Mouse (Mus musculus) layer of hippocampus, adult 9-10 months (tissue): ENCODE results near the gene Lhfpl4.

Experiments
- DNase-seq: peaks from one replicate; pipeline ENCODE4 v3.0.0; 2022; ENCODE audit warnings: low spot score

Lhfpl4 gene

DNA sequence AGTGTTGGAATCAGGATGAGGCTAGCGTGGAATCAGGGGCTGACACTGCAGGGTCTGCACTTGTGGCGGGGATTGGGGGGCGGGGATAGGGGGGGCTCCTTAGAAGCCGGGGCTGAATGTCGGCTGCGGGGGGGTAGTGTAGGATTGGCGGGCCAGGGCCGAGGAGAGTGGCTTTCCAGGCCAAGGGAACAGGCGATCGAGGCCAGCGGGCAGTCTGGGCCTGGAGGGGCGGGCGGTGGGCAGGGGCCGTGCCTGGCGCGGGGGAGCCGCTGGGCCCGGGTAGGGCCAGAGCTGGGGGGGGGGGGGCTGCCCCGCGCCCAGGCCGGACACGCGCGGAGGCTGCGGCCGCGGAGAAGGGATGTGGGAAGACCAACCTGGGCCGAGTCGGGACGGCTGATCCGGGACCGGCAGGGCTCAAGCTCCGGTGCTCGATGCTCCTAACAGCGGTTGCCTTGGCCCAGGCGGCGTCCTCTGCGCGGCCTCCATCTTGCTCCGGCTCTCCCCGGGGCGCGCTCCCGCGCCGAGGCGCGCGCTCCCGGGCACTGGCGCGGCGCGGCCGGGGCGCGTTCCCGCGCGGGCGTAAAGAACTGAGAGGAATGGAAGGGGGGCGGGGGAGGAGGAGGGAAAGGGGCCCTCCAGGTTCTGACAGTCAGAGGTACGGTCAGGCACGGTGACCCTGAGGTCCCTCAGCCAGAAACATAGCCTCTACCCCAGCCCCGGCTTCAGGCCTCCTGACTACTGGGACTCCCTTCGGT lies at the start of gene Lhfpl4:
TSS of gene Lhfpl4 (minus strand) at position 544 of the 755 bp plus-strand sequence.
- DNase-seq, result no peak

DNA sequence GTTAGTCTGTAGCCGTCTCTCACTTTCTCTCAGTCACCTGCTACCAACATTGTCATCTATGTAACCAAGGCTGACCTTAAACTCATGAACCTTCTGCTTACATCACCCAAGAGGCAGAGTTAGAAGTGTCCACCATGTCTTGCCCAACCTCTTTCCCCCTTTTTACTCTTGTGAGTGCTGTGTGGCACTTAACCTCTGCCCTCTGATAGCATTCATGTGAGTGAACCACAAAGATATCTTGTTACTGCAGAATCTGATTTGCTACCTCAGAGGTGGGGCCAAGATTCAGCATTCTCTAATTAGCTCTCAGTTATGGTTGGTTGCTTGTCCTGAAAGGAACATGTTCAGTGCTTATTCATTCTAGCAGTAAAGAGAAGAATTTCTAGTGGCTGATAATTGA lies 47.6 kb upstream of the Lhfpl4 start:
- no peak for DNase-seq

DNA sequence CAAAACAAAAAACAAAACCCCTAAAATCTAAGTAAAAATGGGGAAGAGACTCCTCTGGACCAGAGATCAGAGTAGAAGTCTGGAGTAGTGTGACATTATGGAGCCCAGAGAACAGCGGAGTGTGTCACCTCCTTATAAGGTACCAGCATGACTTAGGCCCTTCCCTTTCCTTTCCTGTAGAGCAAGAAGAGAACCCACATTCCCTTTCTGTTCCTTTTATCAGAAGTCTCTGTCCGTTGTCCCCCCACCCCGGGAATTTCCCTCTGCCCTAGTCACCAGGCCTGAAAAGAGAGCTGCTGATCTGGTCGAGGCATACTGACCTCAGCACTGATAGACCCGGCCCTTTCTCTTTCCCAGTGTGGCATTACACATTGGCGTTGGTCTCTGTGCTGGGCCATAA lies 43.3 kb upstream of the Lhfpl4 start:
- no peak for DNase-seq

- DNase-seq, result peak; percentile 95
Observed at GRCm38 (mm10) chr6:113237542-113238270, 42.5 kb upstream of the Lhfpl4 start, which contains the start of gene Mtmr14. Gene Mtmr14, plus strand, starts transcription at chr6:113237843.

DNA sequence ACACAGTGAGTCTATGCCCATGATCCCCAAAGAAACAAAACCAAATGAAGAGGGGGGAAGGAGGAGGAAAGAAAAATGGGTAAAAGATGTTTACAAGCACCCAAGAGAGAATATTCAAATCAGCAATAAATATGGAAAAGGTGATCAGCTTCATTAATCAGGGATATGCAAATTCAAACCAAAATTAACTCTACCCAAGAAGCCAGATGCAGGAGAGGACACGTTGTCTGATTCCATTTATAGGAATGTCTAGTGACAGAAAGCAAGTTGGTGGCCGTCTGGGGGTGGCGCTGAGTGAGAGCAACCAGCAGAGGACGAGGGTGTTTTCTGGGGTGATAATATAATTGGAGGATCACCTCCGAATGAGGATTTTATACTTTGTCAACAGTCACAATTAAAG lies 40.0 kb upstream of the Lhfpl4 start:
- no peak for DNase-seq

DNA sequence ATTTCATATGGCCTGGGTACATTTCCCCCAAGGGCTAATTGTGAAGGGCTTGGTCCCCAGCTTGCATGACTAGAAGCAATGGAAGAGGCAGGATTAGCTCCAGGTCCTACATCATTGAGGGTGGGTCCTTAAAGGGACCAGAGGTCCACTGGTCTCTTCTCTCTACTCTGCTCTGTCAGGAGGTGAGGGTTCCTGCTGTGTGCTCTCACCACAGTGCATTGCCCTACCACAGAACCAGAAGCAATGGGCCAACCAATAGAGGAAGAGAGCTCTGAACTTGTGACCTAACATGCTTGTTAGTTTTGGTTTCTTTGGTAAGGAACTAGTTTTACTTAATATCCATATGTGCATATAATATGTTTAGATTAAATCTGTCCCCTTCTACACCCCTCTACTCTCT lies 31.5 kb upstream of the Lhfpl4 start:
- no peak for DNase-seq

- no peak for DNase-seq
Observed at GRCm38 (mm10) chr6:113225798-113226197, 30.6 kb upstream of the Lhfpl4 start.

GRCm38 (mm10) chr6:113216280-113216679 lies 21.1 kb upstream of the Lhfpl4 start:
- DNase-seq, result no peak

DNA sequence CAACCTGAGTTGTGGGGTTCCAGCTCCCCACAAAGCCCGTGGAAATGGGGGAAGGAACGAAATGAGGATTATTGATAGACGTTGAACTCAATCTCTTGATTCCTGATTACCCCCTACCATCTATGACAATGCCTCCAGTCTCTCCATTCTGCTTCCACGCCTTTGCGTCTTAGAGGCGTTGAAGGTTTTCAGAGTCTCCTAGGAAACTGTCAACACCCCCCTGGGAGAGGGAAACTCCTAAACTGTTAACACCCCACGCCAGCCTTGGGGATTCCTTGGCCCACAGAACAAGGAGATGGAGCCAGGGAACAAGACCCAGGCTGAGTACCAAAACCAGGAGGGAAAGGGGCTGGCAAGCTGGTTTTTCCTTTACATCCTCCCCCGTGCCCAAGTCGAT lies 410 bp upstream of the Lhfpl4 start:
- DNase-seq, result no peak

GRCm38 (mm10) chr6:113194517-113194840 lies 705 bp downstream of the Lhfpl4 start:
- no peak for DNase-seq

DNA sequence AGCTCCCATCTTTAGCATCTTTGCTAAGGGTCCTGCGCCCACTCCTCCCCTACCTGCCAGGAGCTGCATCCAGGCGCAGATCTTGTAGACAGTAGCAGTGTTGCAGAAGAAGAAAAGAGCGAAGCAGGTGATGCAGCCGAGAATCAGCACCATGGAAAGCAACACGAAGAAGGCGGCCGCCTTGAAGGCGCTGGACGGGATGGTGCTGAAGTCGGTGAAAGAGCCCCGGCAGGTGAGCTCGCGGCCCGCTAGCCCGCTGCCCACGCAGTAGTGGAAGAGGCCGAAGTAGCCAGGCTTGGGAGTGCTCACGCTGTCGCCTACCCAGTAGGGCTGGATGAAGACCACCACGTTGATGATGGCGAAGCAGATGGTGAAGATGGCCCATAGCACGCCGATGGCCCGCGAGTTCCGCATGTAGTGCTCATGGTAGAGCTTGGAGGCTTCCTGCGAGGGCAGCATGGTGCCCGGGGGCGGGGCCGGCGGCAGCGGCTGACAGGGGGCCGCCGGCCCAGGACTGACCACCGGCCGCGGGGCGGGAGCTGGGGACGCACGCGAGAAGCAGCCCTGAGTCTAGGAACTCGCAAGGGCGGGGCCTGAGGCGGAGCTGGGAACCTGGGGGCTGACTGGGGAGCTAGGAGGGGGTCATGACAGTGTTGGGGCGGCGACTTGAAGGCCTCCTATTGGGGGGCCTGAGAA lies 1.3 kb downstream of the Lhfpl4 start:
- no peak for DNase-seq

DNA sequence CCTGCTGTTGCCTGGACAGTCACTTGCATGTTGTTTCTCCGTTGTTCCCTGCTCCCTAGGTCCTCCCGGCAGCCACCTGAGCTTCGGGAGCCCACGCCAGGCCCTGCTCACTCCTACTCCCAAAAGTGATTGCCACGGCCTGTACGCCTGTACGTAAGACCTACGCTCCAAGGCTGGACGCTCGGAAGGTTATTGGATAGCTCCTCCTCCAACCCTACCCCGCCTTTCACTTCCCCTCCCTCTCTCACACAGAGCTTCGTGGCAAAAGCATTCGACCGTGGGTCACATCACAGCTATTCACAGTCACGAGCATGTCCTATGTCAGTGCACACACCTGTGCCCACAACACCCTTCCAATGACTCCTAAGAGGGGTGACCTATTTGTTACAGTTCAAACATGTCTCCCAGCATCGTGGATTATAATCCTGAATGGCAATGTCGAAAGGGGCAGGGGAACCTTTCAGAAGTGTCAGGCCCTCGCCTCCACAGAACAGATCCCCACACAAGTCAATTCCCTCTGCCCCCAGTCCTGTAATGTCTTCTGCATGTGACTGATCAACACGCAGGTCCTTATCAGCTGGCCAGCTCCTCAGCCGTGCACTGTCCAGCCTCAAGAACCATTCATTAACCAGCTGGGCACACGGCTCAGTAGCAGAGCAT lies 10.2 kb downstream of the Lhfpl4 start:
- DNase-seq, result no peak

- DNase-seq, result no peak
Observed at GRCm38 (mm10) chr6:113184163-113184562, 11.0 kb downstream of the Lhfpl4 start.

- no peak for DNase-seq
Observed at GRCm38 (mm10) chr6:113179195-113179733, 15.9 kb downstream of the Lhfpl4 start.

DNA sequence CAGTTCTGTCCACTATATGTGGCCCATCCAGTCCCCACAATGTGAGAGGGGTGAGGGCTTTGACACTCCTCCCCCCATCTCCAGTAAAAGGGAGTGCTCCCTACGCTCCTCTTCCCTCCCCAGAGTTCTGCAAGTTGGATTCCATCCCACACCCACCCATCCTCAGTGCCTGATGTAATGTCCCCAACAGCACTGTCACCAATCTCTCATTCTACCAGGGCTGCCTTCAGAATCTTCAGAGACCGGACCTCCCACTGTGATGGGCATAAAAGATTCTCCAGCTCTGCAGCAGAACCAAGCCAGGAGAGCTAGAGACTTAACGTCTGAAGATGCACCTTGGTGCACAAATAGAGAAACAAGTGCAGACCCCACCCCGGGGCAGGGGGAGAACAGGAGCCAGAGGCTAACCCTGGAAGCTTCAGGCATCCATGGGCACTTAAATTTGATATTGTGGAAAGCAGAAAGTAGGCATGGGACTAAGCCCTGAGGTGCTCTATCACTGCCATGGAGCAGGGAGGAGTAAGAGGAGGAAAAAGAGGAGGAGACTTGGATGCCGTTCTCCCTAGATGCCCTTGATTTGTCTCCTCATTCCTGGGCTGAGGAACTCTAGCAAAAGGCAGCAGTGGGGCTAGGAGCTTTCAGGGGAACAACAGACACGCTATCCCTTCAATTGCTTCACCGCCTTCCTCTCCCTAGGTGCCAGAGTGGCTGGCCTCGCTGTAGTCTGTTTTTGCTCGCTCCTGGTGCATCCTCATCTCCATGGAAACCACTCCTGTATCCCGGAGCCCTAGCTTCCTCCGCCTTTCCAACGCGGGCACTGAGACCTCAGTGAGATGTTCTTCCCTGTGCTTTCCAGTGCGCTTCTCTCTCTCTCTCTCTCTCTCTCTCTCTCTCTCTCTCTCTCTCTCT lies 16.6 kb downstream of the Lhfpl4 start:
- no peak for DNase-seq

DNA sequence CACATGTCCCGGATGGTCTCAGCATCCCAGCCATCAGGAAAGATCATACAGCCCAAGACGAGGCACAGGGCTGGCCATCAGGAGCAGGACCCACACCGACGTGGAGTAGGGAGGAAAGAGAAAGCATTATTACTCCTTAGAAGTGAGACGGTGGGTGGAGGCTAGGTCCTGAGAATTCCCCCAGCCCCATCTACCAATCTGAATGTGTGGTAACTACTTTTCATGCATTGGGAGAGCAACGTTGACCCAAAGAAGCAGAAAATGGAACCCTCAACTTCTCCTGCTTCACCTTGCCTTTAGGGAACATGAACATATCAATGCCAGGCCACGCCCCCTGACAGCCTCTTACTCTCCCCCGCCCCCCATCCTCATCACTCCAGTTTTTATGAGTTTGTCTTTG lies 18.6 kb downstream of the Lhfpl4 start:
- no peak for DNase-seq

- no peak for DNase-seq
Observed at GRCm38 (mm10) chr6:113175469-113175868, 19.7 kb downstream of the Lhfpl4 start.

DNA sequence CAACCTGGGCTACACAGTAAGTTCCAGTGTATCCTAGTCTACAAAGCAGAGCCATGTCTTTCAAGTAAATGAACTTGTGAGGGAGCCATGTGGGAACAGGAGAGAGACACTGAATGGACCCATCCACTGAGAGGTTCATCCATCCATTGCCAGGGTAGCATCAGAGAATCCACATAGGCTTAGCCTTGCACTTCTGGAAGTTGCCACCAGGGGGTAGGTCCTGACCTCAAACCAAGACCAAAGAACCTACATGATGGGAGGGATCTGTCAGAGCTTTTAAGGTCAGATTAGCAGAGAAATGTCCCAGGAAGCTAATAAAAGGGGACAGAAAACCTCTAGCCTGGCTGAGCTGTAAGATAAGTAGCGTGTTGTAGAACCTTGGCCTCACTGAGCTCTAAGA lies 22.6 kb downstream of the Lhfpl4 start:
- DNase-seq, result peak; percentile 51

- no peak for DNase-seq
Observed at GRCm38 (mm10) chr6:113172011-113172410, 23.2 kb downstream of the Lhfpl4 start.

DNA sequence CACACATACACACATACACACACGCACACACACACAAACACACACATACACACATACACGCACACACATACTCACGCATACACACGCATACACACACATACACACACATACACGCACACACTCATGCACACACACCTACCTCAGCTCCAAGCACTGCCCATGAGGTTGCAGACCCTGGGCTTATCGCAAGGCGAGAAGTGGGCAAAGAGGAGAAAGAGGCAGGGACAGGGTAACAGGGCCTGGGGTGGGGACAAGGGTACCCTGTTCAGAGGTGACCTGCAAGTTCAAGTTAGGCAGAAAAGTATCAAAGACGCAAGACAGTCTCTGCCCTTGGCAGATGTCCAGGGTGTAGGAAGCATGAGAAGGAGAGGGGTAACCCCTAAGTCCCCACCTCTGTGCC lies 24.5 kb downstream of the Lhfpl4 start:
- DNase-seq, result no peak

GRCm38 (mm10) chr6:113169852-113170251 lies 25.3 kb downstream of the Lhfpl4 start:
- DNase-seq, result no peak
